Mouse (Mus musculus): ENCODE results near the gene Mylk.

Gene Mylk

DNA sequence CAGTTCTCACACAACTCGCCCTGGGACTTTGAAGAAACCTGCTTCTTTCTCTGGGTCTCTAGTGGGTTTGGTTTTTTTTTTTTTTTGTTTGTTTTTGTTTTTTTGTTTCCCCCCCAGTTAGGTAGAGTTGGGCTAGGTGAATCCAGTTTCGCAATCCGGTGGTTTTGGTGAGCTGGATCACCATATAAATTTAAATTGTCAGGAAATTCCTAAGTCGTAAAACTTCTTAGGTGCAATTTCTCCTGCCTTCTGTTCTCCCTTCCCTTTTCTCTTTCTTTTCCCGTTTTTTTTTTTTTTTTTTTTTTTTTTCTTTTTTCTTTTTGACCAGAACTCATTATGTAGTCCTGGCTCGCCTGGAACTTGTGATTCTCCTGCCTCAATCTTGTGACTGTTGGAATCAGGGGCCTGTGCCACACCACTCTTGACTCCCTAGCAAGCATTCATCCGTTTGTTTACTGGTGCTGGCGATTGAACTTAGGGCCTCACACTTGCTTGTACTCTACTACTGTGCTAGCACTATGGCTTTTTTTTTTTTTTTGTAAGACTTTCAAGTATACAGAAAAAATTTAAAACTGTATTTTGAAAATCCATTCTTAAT lies 278.2 kb downstream of the Mylk start:
- in situ Hi-C loops (cut with MboI): no loop called here

DNA sequence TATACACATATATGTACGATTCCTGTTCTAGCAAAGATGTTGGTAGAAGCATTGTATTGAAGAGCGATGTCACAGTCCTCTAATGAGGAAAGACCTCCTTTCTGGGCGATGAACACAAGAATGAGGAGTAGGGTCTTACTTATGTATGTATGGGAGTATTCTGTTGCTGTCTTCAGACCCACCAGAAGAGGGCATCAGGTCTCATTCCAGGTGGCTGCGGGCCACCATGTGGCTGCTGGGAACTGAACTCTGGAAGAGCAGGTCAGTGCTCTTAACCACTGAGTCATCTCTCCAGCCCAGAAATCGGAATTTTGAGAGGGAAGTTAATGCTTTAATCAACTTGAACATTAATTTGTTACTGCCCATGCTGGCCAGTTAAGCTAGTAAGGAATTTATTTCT lies 279.3 kb downstream of the Mylk start:
- in situ Hi-C loops (cut with MboI): no loop called here

DNA sequence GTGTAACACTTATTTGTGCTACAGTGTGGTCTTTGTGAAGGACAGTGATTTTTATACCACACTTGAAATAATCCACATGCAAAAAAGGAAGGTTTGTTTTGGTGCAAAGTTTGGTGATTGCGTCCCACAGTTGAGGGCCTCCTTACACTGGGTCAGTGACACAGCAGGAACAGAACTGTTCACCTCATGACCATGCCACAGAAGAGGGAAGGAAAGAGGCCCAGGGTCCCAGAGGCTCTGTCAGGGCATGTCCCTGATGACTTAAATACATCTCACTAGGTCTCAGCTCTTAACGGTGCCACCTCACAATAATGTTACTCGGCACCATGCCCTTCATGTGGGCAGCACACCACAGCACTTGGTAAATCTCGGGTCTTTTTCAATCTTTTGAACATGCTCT lies 280.3 kb downstream of the Mylk start:
- in situ Hi-C loops (cut with MboI): no loop called here

DNA sequence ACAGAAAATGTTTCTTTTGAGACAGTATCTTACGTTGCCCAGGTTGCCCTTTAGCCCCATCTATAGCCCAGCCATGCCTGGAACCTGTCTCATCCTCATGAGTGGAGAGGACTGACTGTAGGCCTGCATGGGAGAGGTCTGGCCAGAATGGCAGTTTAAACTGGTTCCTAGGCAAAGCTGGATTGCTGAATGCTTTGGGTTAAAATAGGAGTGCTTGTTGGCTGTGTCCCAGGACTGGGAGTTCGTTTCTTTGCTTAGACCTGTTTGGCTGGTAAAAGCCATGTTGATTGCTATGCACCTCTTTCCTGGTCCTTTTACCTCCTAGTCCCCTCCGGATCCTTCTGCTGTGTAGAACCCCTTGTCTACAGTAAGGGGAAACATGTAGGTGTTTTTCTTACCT lies 288.2 kb downstream of the Mylk start:
- in situ Hi-C loops (cut with MboI): no loop called here

DNA sequence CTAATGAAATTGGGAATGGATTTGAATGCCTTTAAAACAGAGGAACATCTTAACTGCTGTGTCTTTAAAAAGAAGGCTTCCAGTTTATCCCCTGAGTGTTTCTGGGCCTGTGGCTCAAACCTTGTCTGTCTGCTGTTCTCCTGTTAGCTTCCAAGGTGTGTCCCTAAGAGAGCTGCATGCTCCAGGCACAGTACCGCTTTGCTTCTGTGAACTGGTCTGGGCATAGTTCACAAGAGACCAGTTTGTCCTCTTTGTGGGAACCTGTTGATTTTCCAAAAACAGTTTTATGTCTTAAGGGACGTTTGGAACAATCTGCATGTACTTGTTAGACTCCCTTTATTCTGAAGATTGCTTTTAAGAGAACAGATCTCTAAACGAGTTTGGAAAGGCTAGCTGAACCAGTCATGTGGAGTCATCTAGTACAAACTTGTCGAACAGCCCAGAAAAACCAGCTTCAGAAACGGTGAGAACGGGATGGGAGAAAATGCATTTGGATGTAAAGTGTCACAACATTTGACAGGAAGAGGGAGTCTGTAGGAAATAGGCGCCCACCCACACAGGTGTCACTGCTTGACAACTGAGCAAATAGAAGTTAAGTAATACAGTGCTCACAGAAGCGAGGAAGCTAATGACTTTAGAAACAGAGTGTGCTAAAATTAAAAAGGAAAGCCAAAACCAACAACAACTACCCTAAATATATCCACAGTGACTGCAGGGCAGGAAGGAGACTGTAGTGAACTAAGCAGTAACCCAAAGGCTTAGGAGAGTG lies 289.0 kb downstream of the Mylk start:
- in situ Hi-C loops (cut with MboI): no loop called here

DNA sequence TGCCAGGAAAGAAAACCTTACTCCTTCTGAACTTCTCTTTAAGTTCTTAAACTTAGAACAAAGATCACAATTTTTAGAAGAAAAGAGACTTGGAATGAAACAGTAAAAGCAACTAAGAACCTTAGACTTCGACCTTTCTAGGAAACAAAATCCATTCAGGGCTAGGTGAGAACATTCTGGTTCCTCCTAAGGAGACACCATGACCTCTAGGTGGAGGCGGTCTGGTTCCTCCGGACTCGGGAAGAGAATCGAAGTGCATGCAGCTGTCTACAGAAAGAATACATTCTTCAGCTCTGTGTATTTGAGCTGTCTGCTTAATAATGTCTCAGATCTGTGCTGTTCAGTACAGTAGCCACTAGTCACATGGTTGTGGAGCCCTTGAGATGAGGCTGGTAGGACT lies 290.0 kb downstream of the Mylk start:
- in situ Hi-C loops (cut with MboI): no loop called here

DNA sequence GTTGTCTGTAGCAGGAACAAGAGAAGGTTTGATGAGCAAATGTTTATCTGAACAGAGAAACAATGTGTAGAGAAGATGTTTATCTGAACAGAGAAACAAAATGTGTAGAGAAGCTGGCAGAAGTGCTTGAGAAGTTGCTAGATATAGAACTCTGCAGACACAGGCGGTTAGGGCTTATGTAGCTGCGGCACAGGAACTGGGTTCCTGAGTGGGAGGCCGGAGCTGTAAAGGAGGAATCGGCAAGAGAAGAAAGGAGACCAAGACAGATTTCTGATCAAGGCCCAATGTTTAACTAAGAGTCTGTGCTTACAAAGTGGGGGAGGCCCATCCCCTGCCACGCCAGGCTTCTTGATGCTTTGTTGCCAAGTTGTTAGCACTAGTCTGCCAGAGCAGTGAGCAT lies 291.7 kb downstream of the Mylk start:
- in situ Hi-C loops (cut with MboI): no loop called here

DNA sequence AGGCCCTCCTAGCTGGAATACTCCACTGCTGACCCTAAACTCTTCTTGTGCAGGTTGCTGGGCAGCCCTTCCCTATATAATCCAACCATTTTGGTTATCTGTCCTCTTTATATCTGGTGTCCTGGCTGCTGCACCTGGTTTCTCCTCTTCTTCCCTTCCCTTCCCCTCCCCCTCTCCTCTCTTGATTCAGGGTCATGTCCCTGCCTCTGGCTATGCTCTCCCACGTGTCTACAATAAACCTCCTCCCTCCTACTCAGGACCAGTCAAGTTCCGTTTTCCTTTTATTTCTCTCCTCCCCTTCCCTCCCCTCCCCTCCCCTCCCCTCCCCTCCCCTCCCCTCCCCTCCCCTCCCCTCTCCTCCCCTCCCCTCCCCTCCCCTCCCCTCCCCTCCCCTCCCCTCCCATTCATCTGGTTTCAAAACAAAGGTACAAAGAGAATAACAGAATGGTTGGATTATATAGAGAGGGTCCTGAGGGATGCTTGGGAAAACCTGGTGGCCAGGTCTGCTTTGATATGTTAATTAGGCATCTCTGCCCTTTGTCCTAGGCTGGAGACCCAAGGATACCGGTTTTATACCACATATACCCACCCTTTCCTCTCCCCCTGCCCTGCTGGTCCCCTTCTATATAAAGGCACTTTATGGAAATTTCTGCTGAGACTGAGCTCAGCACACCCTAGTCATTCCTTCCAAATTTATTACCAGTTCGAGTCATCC lies 293.5 kb downstream of the Mylk start:
- in situ Hi-C loops (cut with MboI): no loop called here

DNA sequence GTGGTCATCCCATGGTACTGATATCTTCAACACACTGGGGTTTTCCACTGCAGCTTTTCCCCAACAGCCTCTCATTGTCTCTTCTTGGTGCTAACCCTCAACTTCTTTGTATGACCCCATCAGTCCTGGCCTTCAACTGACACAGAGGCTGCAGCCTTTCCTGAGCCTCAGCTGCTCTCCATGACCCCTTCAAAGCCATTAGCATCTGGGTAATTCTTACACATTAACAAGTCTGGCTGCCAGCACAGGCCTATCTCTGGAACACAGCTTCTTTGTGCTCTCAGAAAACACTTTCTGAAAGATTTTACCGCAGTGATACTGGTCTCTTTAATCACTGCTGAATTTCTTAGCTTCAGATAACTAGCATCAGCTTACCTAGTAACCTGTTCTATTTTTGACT lies 295.1 kb downstream of the Mylk start:
- in situ Hi-C loops (cut with MboI): no loop called here

DNA sequence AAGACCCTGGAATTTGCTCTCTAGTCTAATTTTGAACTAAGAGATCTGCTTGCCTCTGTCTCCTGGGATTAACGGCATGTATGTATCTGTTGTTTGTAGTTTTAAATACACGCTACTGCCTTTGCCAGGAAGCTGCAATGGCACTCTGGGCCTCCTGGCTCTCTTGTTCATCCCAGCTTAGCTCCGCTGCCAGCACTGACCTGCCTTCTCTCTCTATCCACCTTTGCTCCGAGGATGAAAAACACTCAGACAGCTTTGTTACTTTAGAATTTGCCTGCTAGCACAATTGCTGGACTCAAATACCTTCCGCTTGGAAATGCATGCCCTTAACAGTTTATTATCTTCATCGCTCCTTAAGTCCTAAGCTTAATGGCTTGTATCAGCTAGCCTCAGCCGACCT lies 296.0 kb downstream of the Mylk start:
- in situ Hi-C loops (cut with MboI): no loop called here

DNA sequence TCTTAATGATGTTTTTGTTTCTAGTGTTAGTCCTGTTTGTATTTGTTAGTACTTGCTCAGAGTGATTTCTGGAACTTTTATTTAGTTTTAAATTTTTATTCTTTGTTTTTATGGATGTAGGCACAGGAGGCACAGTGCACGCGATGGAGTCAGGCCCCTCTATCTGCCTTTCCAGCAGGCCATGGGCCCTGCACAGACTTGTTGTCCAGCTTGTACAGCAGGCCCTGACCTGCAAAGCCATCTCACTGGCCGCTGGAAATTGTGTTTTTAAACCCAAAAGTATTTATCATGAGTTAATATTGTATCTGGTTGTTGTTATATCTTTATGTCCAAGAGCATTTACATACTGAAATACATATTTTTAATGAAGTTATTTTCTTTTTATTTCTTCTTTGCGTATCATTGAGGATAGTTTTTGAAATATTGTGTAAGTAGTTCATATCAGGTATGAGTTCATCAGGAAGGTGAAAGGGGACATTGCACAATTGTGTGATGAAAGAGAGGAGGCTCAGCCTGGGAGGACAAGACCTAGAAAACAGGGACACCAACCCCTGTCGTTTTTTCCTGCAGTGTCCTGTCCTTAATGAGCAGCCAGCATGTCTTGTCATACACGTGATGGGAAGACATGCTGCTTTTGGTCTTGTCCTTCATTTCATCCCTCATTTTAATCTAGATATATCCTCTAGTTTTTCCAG lies 301.2 kb downstream of the Mylk start:
- in situ Hi-C loops (cut with MboI): no loop called here

DNA sequence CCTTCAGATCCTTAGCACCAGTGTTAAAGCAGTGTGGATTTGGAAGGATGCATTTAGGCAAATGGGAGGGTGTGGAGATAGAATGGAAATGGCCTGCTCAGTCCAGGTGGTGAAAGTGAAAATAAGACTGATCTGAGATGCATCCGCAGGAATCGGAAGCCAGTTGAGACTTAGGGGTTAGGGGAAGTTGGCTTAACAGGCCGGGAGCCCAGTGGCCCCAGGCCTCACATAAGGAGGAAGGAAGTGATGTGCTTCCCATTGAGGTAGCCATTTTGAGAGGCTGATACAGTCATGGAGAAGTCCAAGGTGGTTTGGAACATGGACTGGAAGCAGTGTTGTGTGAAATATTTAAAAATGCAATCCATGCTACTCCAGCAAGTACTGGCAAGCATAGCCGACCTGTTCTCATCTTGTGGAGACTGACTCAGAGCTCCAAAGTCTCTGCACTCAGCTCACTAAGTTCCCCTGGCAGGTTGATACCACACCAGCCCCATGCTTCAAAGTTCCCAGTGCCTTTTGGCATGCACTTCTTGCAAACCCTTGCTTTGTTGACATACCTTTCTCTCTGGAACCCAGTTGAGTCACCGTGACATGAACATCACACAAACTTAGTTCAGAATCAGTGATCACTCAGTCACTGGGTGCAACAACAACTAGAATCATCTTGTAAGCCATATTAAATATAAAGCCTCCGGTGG lies 302.4 kb downstream of the Mylk start:
- in situ Hi-C loops (cut with MboI): no loop called here

DNA sequence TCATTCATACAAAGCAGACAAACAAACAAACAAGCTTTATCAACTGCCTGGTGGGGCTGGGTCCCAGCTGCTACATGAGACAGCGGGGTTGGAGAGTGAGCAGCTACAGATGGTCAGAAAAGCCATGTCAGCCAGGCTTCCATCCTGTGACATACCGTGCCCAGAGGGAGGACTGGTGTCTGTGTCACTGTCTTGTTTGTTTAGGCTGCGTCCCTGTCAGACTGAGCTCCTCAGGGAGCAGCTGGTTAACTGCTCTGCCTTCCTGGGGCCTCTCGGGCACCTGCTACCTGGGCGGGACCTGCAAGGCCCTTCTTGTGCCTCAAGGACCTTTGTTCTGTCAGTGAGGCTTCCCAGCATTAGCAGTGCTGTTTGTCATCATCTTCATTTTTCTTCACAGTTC lies 306.1 kb downstream of the Mylk start:
- in situ Hi-C loops (cut with MboI): no loop called here
